Mouse (Mus musculus): ENCODE data around the gene Gm20765. TPM values are rescaled to one million over a fixed set of nuclear protein-coding genes. Genes with fewer than 3 reads are reported as not detected.

The Gm20765 gene
- polyA plus RNA-seq (2015; fragmentation: Illumina TruSeq; extraction: RNeasy Lipid Tissue Mini Kit (QIAGEN cat#74804); ENCODE audit: insufficient read depth, low replicate concordance), result not detected

DNA sequence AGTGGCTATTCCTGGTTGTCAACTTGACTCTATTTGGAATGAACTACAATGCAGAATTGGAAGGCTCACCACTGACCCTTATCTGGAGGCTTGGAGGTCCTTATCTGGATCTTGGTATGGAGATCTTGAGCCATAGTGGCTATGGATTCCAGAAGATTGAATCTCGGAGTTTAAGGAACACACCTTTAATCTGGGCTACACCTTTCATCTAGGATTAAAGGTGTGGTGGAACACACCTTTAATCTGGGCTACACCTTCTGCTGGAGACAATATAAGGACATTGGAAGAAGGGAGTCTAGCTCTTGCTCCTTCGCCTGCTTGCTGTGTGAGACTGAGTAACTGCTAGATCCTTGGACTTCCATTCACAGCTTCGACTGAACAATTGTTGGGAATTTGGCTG is at the start of gene Gm20765:
Gene Gm20765, plus strand, starts transcription at position 301 of the 400 bp plus-strand sequence.

GRCm38 (mm10) chr10:104142687-104143086 is 42.6 kb upstream of the Gm20765 start, which contains the start of gene Gm21293:
TSS of gene Gm21293 (plus strand) at chr10:104142987.

DNA sequence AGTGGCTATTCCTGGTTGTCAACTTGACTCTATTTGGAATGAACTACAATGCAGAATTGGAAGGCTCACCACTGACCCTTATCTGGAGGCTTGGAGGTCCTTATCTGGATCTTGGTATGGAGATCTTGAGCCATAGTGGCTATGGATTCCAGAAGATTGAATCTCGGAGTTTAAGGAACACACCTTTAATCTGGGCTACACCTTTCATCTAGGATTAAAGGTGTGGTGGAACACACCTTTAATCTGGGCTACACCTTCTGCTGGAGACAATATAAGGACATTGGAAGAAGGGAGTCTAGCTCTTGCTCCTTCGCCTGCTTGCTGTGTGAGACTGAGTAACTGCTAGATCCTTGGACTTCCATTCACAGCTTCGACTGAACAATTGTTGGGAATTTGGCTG is 34.1 kb upstream of the Gm20765 start, which contains the start of gene Gm6763:
Gene Gm6763, plus strand, starts transcription at position 301 of the 400 bp plus-strand sequence.

GRCm38 (mm10) chr10:104159706-104160105 is 25.6 kb upstream of the Gm20765 start, which contains the start of gene Gm8764:
TSS of gene Gm8764 (plus strand) at chr10:104160006.

DNA sequence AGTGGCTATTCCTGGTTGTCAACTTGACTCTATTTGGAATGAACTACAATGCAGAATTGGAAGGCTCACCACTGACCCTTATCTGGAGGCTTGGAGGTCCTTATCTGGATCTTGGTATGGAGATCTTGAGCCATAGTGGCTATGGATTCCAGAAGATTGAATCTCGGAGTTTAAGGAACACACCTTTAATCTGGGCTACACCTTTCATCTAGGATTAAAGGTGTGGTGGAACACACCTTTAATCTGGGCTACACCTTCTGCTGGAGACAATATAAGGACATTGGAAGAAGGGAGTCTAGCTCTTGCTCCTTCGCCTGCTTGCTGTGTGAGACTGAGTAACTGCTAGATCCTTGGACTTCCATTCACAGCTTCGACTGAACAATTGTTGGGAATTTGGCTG is 17.1 kb upstream of the Gm20765 start, which contains the start of gene Gm21304:
Gene Gm21304, plus strand, starts transcription at position 301 of the 400 bp plus-strand sequence.

GRCm38 (mm10) chr10:104176724-104177123 is 8.6 kb upstream of the Gm20765 start, which contains the start of gene Gm21312:
TSS of gene Gm21312 (plus strand) at chr10:104177024.

GRCm38 (mm10) chr10:104193742-104194141 is 8.4 kb downstream of the Gm20765 start, which contains the start of gene Gm4340:
TSS of gene Gm4340 (plus strand) at chr10:104194042.

Other genes with a start within 250 kb of the Gm20765 start
- gene Gm21293, start 42.5 kb upstream of the Gm20765 start, polyA plus RNA-seq (2015; fragmentation: Illumina TruSeq; extraction: RNeasy Lipid Tissue Mini Kit (QIAGEN cat#74804); ENCODE audit: insufficient read depth, low replicate concordance), result not detected
- not detected for gene Gm6763, start 34.0 kb upstream of the Gm20765 start, polyA plus RNA-seq (2015; fragmentation: Illumina TruSeq; extraction: RNeasy Lipid Tissue Mini Kit (QIAGEN cat#74804); ENCODE audit: insufficient read depth, low replicate concordance)
- gene Gm8764, start 25.5 kb upstream of the Gm20765 start, polyA plus RNA-seq (2015; fragmentation: Illumina TruSeq; extraction: RNeasy Lipid Tissue Mini Kit (QIAGEN cat#74804); ENCODE audit: insufficient read depth, low replicate concordance), result not detected
- gene Gm21304, start 17.0 kb upstream of the Gm20765 start, polyA plus RNA-seq (2015; fragmentation: Illumina TruSeq; extraction: RNeasy Lipid Tissue Mini Kit (QIAGEN cat#74804); ENCODE audit: insufficient read depth, low replicate concordance), result not detected
- not detected for gene Gm21312, start 8.5 kb upstream of the Gm20765 start, polyA plus RNA-seq (2015; fragmentation: Illumina TruSeq; extraction: RNeasy Lipid Tissue Mini Kit (QIAGEN cat#74804); ENCODE audit: insufficient read depth, low replicate concordance)
- not detected for gene Gm4340, start 8.5 kb downstream of the Gm20765 start, polyA plus RNA-seq (2015; fragmentation: Illumina TruSeq; extraction: RNeasy Lipid Tissue Mini Kit (QIAGEN cat#74804); ENCODE audit: insufficient read depth, low replicate concordance)